Mouse (Mus musculus) heart, postnatal 0 days (tissue): ENCODE results near the gene Kcnab3. TPM values are rescaled to one million over a fixed set of nuclear protein-coding genes. Genes with fewer than 3 reads are reported as not detected.

Experiments used
- ATAC-seq: fragments of 200-750 bp; cut with Nextera tagmentation; 2 replicates; pipeline ENCODE4 v1.8.0; 2017; ENCODE audit warnings: low read depth, moderate number of reproducible peaks, moderate library complexity; ENCODE audit not compliant: insufficient read depth
- DNase-seq: peaks from one replicate; pipeline ENCODE4 v3.0.0-alpha.2; 2016; ENCODE audit warnings: low spot score
- H3K27ac ChIP-seq: fragments of 300-500 bp; sonication (generic); 2 replicates; pipeline ENCODE4 v1.5.1; 2014; ENCODE audit warnings: low read depth, mild to moderate bottlenecking
- H3K27me3 ChIP-seq: fragments of 300-500 bp; sonication (generic); 2 replicates; pipeline ENCODE4 v1.6.1; 2014; ENCODE audit warnings: low read length, mixed read lengths; ENCODE audit not compliant: control insufficient read depth, insufficient read depth
- H3K36me3 ChIP-seq: fragments of 300-500 bp; sonication (generic); replicated peaks from 2 replicates; pipeline ENCODE4 v1.6.1; 2014; ENCODE audit warnings: low read length, mixed read lengths; ENCODE audit not compliant: control insufficient read depth, insufficient read depth
- H3K4me1 ChIP-seq: fragments of 300-500 bp; sonication (generic); 2 replicates; pipeline ENCODE4 v1.6.1; 2014; ENCODE audit warnings: antibody characterized with exemption; ENCODE audit not compliant: control insufficient read depth, insufficient read depth
- H3K4me2 ChIP-seq: fragments of 300-500 bp; sonication (generic); 2 replicates; pipeline ENCODE4 v1.6.1; 2014; ENCODE audit warnings: low read depth, mild to moderate bottlenecking, low read length, moderate library complexity
- H3K4me3 ChIP-seq: fragments of 300-500 bp; sonication (generic); 2 replicates; pipeline ENCODE4 v1.5.1; 2014; ENCODE audit warnings: low read depth, low read length
- H3K9ac ChIP-seq: fragments of 300-500 bp; sonication (generic); replicated peaks from 2 replicates; pipeline ENCODE4 v1.6.1; 2014; ENCODE audit warnings: low read depth, low read length, mixed read lengths
- H3K9me3 ChIP-seq: fragments of 300-500 bp; sonication (generic); replicated peaks from 2 replicates; pipeline ENCODE4 v1.6.1; 2016; ENCODE audit warnings: low read length; ENCODE audit not compliant: control insufficient read depth
- CTCF ChIP-seq: IDR thresholded peaks from 2 replicates; pipeline ENCODE4 v1.5.1; 2016; ENCODE audit warnings: antibody characterized with exemption, control low read depth, low read depth
- EP300 ChIP-seq: IDR thresholded peaks from 2 replicates; pipeline ENCODE4 v1.6.1; 2016; ENCODE audit warnings: antibody characterized with exemption, low read depth
- WGBS: fragments of 180-500 bp; shearing (Covaris S2); extraction: QIAGEN DNeasy Blood & Tissue Kit; methylation state at CpG from one replicate; pipeline ENCODE4 v1.1.7; 2014; 5-methylcytosine and 5-hydroxymethylcytosine counted together
- polyA plus RNA-seq: library from polyadenylated mRNA; unstranded; fragments of >200 nt; fragmentation: Nextera tagmentation; extraction: Ambion mirVana; gene quantifications from 2 replicates; pipeline ENCODE4 v1.2.1, GENCODE M21; 2015
- total RNA-seq: library from RNA; depleted of rRNA; stranded (reverse); fragments of >200 nt; gene quantifications from 2 replicates; pipeline ENCODE4 v1.2.3, GENCODE M21; 2014; ENCODE audit warnings: low replicate concordance; rRNA removed

The Kcnab3 gene
- total and polyA plus RNA-seq, 2 experiments from 2014 or later: 1.1 to 1.4 TPM

GRCm38 (mm10) chr11:69379600-69379999 lies 53.5 kb downstream of the Kcnab3 start:
- DNase-seq (no peak), ATAC-seq (no peak)
- Histone ChIP-seq H3K4me1 (0 out of 2 replicates have a peak, but pooled peaks cover 7% of the 10 kb centered on the region), H3K27me3 (no peaks in the 10 kb centered on the region), H3K9ac (no peak overlapping the region), H3K36me3 (no peaks in the 10 kb centered on the region), H3K9me3 (no peaks in the 10 kb centered on the region), H3K4me2 (no peak overlapping the region), H3K27ac (no peak overlapping the region), H3K4me3 (no peak overlapping the region)
- 67% methylated on average over 3 of the region's 3 CpGs for WGBS
- TF ChIP-seq CTCF (no peak), EP300 (no peak)

- no peak overlapping the region for H3K4me3 ChIP-seq
- H3K27ac ChIP-seq: no peak overlapping the region
- DNase-seq: no peak
These were observed 55.3 kb downstream of the Kcnab3 start for GRCm38 (mm10) chr11:69381356-69381755.

More at GRCm38 (mm10) chr11:69381356-69381755, 55.3 kb downstream of the Kcnab3 start:
- TF ChIP-seq EP300 (no peak), CTCF (no peak)
- no peak for ATAC-seq
- Histone ChIP-seq H3K27me3 (no peaks in the 10 kb centered on the region), H3K36me3 (no peaks in the 10 kb centered on the region), H3K4me2 (no peak overlapping the region), H3K9me3 (no peaks in the 10 kb centered on the region), H3K9ac (no peak overlapping the region), H3K4me1 (0 out of 2 replicates have a peak, but pooled peaks cover 7% of the 10 kb centered on the region)
- WGBS: 46% methylated on average over 6 of the region's 6 CpGs

Other genes with a start within 250 kb of the Kcnab3 start
- gene Vamp2, start 237.8 kb upstream of the Kcnab3 start, total RNA-seq: 25.2 and 27.9 TPM in 2 replicates
- gene Vamp2, start 237.8 kb upstream of the Kcnab3 start, polyA plus RNA-seq: 59.2 and 62.1 TPM in 2 replicates
- gene Per1, start 231.0 kb upstream of the Kcnab3 start, total RNA-seq: 76.8 and 93.5 TPM in 2 replicates
- 8.1 and 9.7 TPM in 2 replicates for gene Per1, start 231.0 kb upstream of the Kcnab3 start, polyA plus RNA-seq
- gene Hes7, start 205.9 kb upstream of the Kcnab3 start, total RNA-seq: not detected in 2 replicates
- gene Hes7, start 205.9 kb upstream of the Kcnab3 start, polyA plus RNA-seq: 0.26 and 0.29 TPM in 2 replicates
- 0.66 TPM in 1 of 2 replicates, not detected in the other for gene 9130213A22Rik, start 203.7 kb upstream of the Kcnab3 start, total RNA-seq
- 0.30 and 0.49 TPM in 2 replicates for gene 9130213A22Rik, start 203.7 kb upstream of the Kcnab3 start, polyA plus RNA-seq
- gene Aloxe3, start 200.4 kb upstream of the Kcnab3 start, total RNA-seq: 0.58 TPM in 1 of 2 replicates, not detected in the other
- gene Aloxe3, start 200.4 kb upstream of the Kcnab3 start, polyA plus RNA-seq: 0.08 TPM in 1 of 2 replicates, not detected in the other
- gene Alox12b, start 169.3 kb upstream of the Kcnab3 start, total RNA-seq: not detected in 2 replicates
- gene Alox12b, start 169.3 kb upstream of the Kcnab3 start, polyA plus RNA-seq: not detected in 2 replicates
- 3.0 and 3.7 TPM in 2 replicates for gene Alox8, start 128.4 kb upstream of the Kcnab3 start, total RNA-seq
- gene Alox8, start 128.4 kb upstream of the Kcnab3 start, polyA plus RNA-seq: 0.86 and 2.5 TPM in 2 replicates
- gene Gucy2e, start 89.2 kb upstream of the Kcnab3 start, total RNA-seq: 0.27 TPM in 1 of 2 replicates, not detected in the other
- gene Gucy2e, start 89.2 kb upstream of the Kcnab3 start, polyA plus RNA-seq: 0.07 and 0.15 TPM in 2 replicates
- gene Cntrob, start 2.5 kb upstream of the Kcnab3 start, total RNA-seq: 7.5 and 15.5 TPM in 2 replicates
- gene Cntrob, start 2.5 kb upstream of the Kcnab3 start, polyA plus RNA-seq: 6.9 and 8.4 TPM in 2 replicates
- gene Trappc1, start 2.3 kb upstream of the Kcnab3 start, total RNA-seq: 240 and 263 TPM in 2 replicates
- gene Trappc1, start 2.3 kb upstream of the Kcnab3 start, polyA plus RNA-seq: 180 and 186 TPM in 2 replicates
- gene Rnf227, start 14.2 kb downstream of the Kcnab3 start, total RNA-seq: 1.5 and 10.2 TPM in 2 replicates
- gene Rnf227, start 14.2 kb downstream of the Kcnab3 start, polyA plus RNA-seq: 3.4 and 4.3 TPM in 2 replicates
- 23.6 and 23.8 TPM in 2 replicates for gene Chd3, start 43.1 kb downstream of the Kcnab3 start, total RNA-seq
- 10.3 and 12.4 TPM in 2 replicates for gene Chd3, start 43.1 kb downstream of the Kcnab3 start, polyA plus RNA-seq
- gene Naa38, start 69.2 kb downstream of the Kcnab3 start, total RNA-seq: 64.9 and 93.4 TPM in 2 replicates
- gene Naa38, start 69.2 kb downstream of the Kcnab3 start, polyA plus RNA-seq: 171 and 175 TPM in 2 replicates
- gene Cyb5d1, start 69.4 kb downstream of the Kcnab3 start, total RNA-seq: 14.2 and 17.6 TPM in 2 replicates
- gene Cyb5d1, start 69.4 kb downstream of the Kcnab3 start, polyA plus RNA-seq: 16.7 and 18.6 TPM in 2 replicates
- 32.4 and 33.0 TPM in 2 replicates for gene Tmem88, start 72.0 kb downstream of the Kcnab3 start, total RNA-seq
- gene Tmem88, start 72.0 kb downstream of the Kcnab3 start, polyA plus RNA-seq: 59.7 and 62.5 TPM in 2 replicates
- 7.8 and 10.0 TPM in 2 replicates for gene Kdm6b, start 87.4 kb downstream of the Kcnab3 start, total RNA-seq
- 23.0 and 23.6 TPM in 2 replicates for gene Kdm6b, start 87.4 kb downstream of the Kcnab3 start, polyA plus RNA-seq
- gene Dnah2, start 222.9 kb downstream of the Kcnab3 start, total RNA-seq: not detected in 2 replicates
- 0.03 and 0.30 TPM in 2 replicates for gene Dnah2, start 222.9 kb downstream of the Kcnab3 start, polyA plus RNA-seq
- gene Efnb3, start 233.9 kb downstream of the Kcnab3 start, total RNA-seq: 70.1 and 79.5 TPM in 2 replicates
- 69.4 and 75.6 TPM in 2 replicates for gene Efnb3, start 233.9 kb downstream of the Kcnab3 start, polyA plus RNA-seq